Mouse (Mus musculus) E14TG2a.4 (cell line): ENCODE results near the gene Cfap77.

Experiments
- CTCF ChIP-seq: conservative IDR thresholded peaks from 2 replicates; pipeline ENCODE4 v1.5.1; 2014; ENCODE audit warnings: low read length
- POU5F1 ChIP-seq: IDR thresholded peaks from 2 replicates; pipeline ENCODE4 v1.6.1; 2014; ENCODE audit warnings: low read length, borderline replicate concordance

GRCm38 (mm10) chr2:29004037-29004436 is 50.8 kb downstream of the Cfap77 start:
- TF ChIP-seq CTCF (no peak), POU5F1 (no peak)
